Mouse (Mus musculus) neural tube, embryonic 11.5 days (tissue): Measurements from ENCODE around the gene Ube2z. TPM values are rescaled to one million over a fixed set of nuclear protein-coding genes. Genes with fewer than 3 reads are reported as not detected.

ENCODE experiments used
- ATAC-seq: fragments of 200-750 bp; cut with Nextera tagmentation; 2 replicates; pipeline ENCODE4 v1.8.0; 2017; ENCODE audit warnings: moderate number of reproducible peaks, mild to moderate bottlenecking, moderate TSS enrichment, moderate library complexity; ENCODE audit not compliant: insufficient read depth, low FRiP score, low TSS enrichment
- DNase-seq: peaks from one replicate; pipeline ENCODE4 v3.0.0-alpha.2; 2015; ENCODE audit warnings: low spot score
- H3K27ac ChIP-seq: fragments of 300-500 bp; sonication (generic); 2 replicates; pipeline ENCODE4 v1.5.1; 2014; ENCODE audit warnings: low read depth, mild to moderate bottlenecking, low read length
- H3K27me3 ChIP-seq: fragments of 300-500 bp; sonication (generic); 2 replicates; pipeline ENCODE4 v1.6.1; 2014; ENCODE audit warnings: mild to moderate bottlenecking, low read length, mixed read lengths; ENCODE audit not compliant: control insufficient read depth, insufficient read depth
- H3K36me3 ChIP-seq: fragments of 300-500 bp; sonication (generic); 2 replicates; pipeline ENCODE4 v1.6.1; 2014; ENCODE audit warnings: mild to moderate bottlenecking, low read length, moderate library complexity, mixed read lengths; ENCODE audit not compliant: control insufficient read depth, insufficient read depth
- H3K4me1 ChIP-seq: fragments of 300-500 bp; sonication (generic); 2 replicates; pipeline ENCODE4 v1.6.1; 2014; ENCODE audit warnings: low read length, mixed read lengths; ENCODE audit not compliant: control insufficient read depth, insufficient read depth
- H3K4me2 ChIP-seq: fragments of 300-500 bp; sonication (generic); 2 replicates; pipeline ENCODE4 v1.6.1; 2014; ENCODE audit warnings: low read depth, mild to moderate bottlenecking, moderate library complexity
- H3K4me3 ChIP-seq: fragments of 300-500 bp; sonication (generic); 2 replicates; pipeline ENCODE4 v1.5.1; 2014; ENCODE audit warnings: low read depth, low read length
- H3K9ac ChIP-seq: fragments of 300-500 bp; sonication (generic); 2 replicates; pipeline ENCODE4 v1.6.1; 2014; ENCODE audit warnings: mild to moderate bottlenecking, low read length
- H3K9me3 ChIP-seq: fragments of 300-500 bp; sonication (generic); 2 replicates; pipeline ENCODE4 v1.6.1; 2016; ENCODE audit warnings: low read length; ENCODE audit not compliant: control insufficient read depth
- WGBS: fragments of 180-500 bp; shearing (Covaris S2); extraction: QIAGEN DNeasy Blood & Tissue Kit; methylation state at CpG from one replicate; pipeline ENCODE4 v1.1.7; 2014; 5-methylcytosine and 5-hydroxymethylcytosine counted together
- polyA plus RNA-seq: library from polyadenylated mRNA; unstranded; fragments of >200 nt; fragmentation: Nextera tagmentation; extraction: Ambion mirVana; gene quantifications from 2 replicates; pipeline ENCODE4 v1.2.1, GENCODE M21; 2014

Gene Ube2z
- polyA plus RNA-seq, 1 experiment from 2014 or later, result 29.7 TPM

GRCm38 (mm10) chr11:96006367-96006851 is 58.8 kb downstream of the Ube2z start:
- under 1% methylated on average over 33 of the region's 33 CpGs for WGBS
- Histone ChIP-seq H3K4me3 (peak overlapping the region; percentile 100), H3K9me3 (no peaks in the 10 kb centered on the region), H3K27me3 (no peaks in the 10 kb centered on the region), H3K27ac (peak overlapping the region; percentile 99), H3K4me2 (peak overlapping the region; percentile 93), H3K4me1 (peaks cover 16% of the 10 kb centered on the region), H3K9ac (peak overlapping the region; percentile 98), H3K36me3 (no peaks in the 10 kb centered on the region)
- no peak for DNase-seq
- ATAC-seq, result 0 out of 2 replicates have a peak, but pooled peaks have one; percentile 14

GRCm38 (mm10) chr11:96005403-96006271 is 59.6 kb downstream of the Ube2z start, which contains the start of gene Igf2bp1:
Gene Igf2bp1, minus strand, starts transcription at chr11:96005940.
- Histone ChIP-seq H3K27ac (peak within 1 kb of the TSS; percentile 99), H3K9ac (peak within 1 kb of the TSS; percentile 98), H3K27me3 (no peaks in the 10 kb centered on the region), H3K36me3 (no peaks in the 10 kb centered on the region), H3K9me3 (no peaks in the 10 kb centered on the region), H3K4me3 (peak within 1 kb of the TSS; percentile 100), H3K4me2 (peak within 1 kb of the TSS; percentile 93), H3K4me1 (peaks cover 19% of the 10 kb centered on the region)
- under 1% methylated on average over 62 of the region's 74 CpGs for WGBS
- peak; percentile 48 for ATAC-seq
- DNase-seq, result peak; percentile 86

- Histone ChIP-seq H3K4me2 (peak overlapping the region; percentile 93), H3K9ac (peak overlapping the region; percentile 98), H3K9me3 (no peaks in the 10 kb centered on the region), H3K4me1 (peaks cover 20% of the 10 kb centered on the region), H3K27me3 (no peaks in the 10 kb centered on the region), H3K4me3 (peak overlapping the region; percentile 100), H3K36me3 (no peaks in the 10 kb centered on the region), H3K27ac (peak overlapping the region; percentile 99)
- WGBS, result under 1% methylated on average over 54 of the region's 57 CpGs
- ATAC-seq, result 0 out of 2 replicates have a peak, but pooled peaks have one; percentile 2
- DNase-seq, result peak; percentile 59
Observed at GRCm38 (mm10) chr11:96004793-96005402, 60.3 kb downstream of the Ube2z start.

- Histone ChIP-seq H3K27ac (peak overlapping the region; percentile 99), H3K9me3 (no peaks in the 10 kb centered on the region), H3K4me3 (peak overlapping the region; percentile 100), H3K36me3 (no peaks in the 10 kb centered on the region), H3K27me3 (no peaks in the 10 kb centered on the region), H3K9ac (peak overlapping the region; percentile 98), H3K4me2 (peak overlapping the region; percentile 93), H3K4me1 (peaks cover 20% of the 10 kb centered on the region)
- DNase-seq, result peak; percentile 42
- no peak for ATAC-seq
- whole genome bisulfite sequencing, result under 1% methylated on average over 32 of the region's 32 CpGs
Observed at GRCm38 (mm10) chr11:96003969-96004792, 61.0 kb downstream of the Ube2z start.

GRCm38 (mm10) chr11:96003100-96003900 is 61.9 kb downstream of the Ube2z start:
- Histone ChIP-seq H3K27ac (peak overlapping the region; percentile 62), H3K4me2 (peak overlapping the region; percentile 93), H3K4me3 (peak overlapping the region; percentile 100), H3K9ac (peak overlapping the region; percentile 63), H3K36me3 (no peaks in the 10 kb centered on the region), H3K4me1 (peaks cover 16% of the 10 kb centered on the region), H3K27me3 (no peaks in the 10 kb centered on the region), H3K9me3 (no peaks in the 10 kb centered on the region)
- DNase-seq (peak; percentile 47), ATAC-seq (0 out of 2 replicates have a peak, but pooled peaks have one; percentile 21)
- 1% methylated on average over 12 of the region's 12 CpGs for WGBS

Other genes starting within 250 kb of the Ube2z start
- not detected in 2 replicates for gene Phospho1, start 240.9 kb downstream of the Ube2z start, polyA plus RNA-seq
- gene Gngt2, start 228.2 kb downstream of the Ube2z start, polyA plus RNA-seq, result 6.6 and 8.5 TPM in 2 replicates
- gene Abi3, start 222.9 kb downstream of the Ube2z start, polyA plus RNA-seq, result 0.82 and 1.4 TPM in 2 replicates
- gene B4galnt2, start 150.5 kb downstream of the Ube2z start, polyA plus RNA-seq, result not detected in 2 replicates
- 80.8 and 84.4 TPM in 2 replicates for gene Igf2bp1, start 59.4 kb downstream of the Ube2z start, polyA plus RNA-seq
- not detected in 2 replicates for gene Gip, start 40.8 kb downstream of the Ube2z start, polyA plus RNA-seq
- gene Snf8, start 30.5 kb downstream of the Ube2z start, polyA plus RNA-seq, result 41.7 and 46.6 TPM in 2 replicates
- 551 and 560 TPM in 2 replicates for gene Atp5g1, start 10.3 kb upstream of the Ube2z start, polyA plus RNA-seq
- gene Calcoco2, start 46.6 kb upstream of the Ube2z start, polyA plus RNA-seq, result not detected in 2 replicates
- gene Ttll6, start 68.4 kb upstream of the Ube2z start, polyA plus RNA-seq, result not detected in 2 replicates
- 0.33 and 0.35 TPM in 2 replicates for gene Hoxb13, start 128.9 kb upstream of the Ube2z start, polyA plus RNA-seq
- gene Hoxb9, start 206.1 kb upstream of the Ube2z start, polyA plus RNA-seq, result 60.7 and 67.9 TPM in 2 replicates
- 27.9 and 28.2 TPM in 2 replicates for gene Hoxb8, start 216.5 kb upstream of the Ube2z start, polyA plus RNA-seq
- 65.5 and 65.9 TPM in 2 replicates for gene Hoxb7, start 221.2 kb upstream of the Ube2z start, polyA plus RNA-seq
- gene Hoxb6, start 227.1 kb upstream of the Ube2z start, polyA plus RNA-seq, result 81.4 and 87.2 TPM in 2 replicates
- 49.0 and 49.1 TPM in 2 replicates for gene Hoxb5, start 237.9 kb upstream of the Ube2z start, polyA plus RNA-seq